Mouse (Mus musculus) hindbrain, embryonic 16.5 days (tissue): ENCODE data around the gene Spg21. TPM values are rescaled to one million over a fixed set of nuclear protein-coding genes. Genes with fewer than 3 reads are reported as not detected.

Experiments
- ATAC-seq: fragments of 200-750 bp; cut with Nextera tagmentation; 2 replicates; pipeline ENCODE4 v1.8.0; 2017; ENCODE audit warnings: moderate TSS enrichment, moderate library complexity
- H3K27ac ChIP-seq: fragments of 300-500 bp; sonication (generic); 2 replicates; pipeline ENCODE4 v1.5.1; 2014; ENCODE audit warnings: low read depth, mild to moderate bottlenecking, control low read depth, low read length, moderate library complexity
- H3K27me3 ChIP-seq: fragments of 300-500 bp; sonication (generic); replicated peaks from 2 replicates; pipeline ENCODE4 v1.6.1; 2014; ENCODE audit warnings: low read length; ENCODE audit not compliant: control insufficient read depth, insufficient read depth
- H3K36me3 ChIP-seq: fragments of 300-500 bp; sonication (generic); 2 replicates; pipeline ENCODE4 v1.6.1; 2014; ENCODE audit warnings: mild to moderate bottlenecking, low read length, moderate library complexity, mixed read lengths; ENCODE audit not compliant: control insufficient read depth, insufficient read depth
- H3K4me1 ChIP-seq: fragments of 300-500 bp; sonication (generic); 2 replicates; pipeline ENCODE4 v1.6.1; 2014; ENCODE audit warnings: low read depth, low read length; ENCODE audit not compliant: control insufficient read depth, insufficient read depth
- H3K4me2 ChIP-seq: fragments of 300-500 bp; sonication (generic); 2 replicates; pipeline ENCODE4 v1.6.1; 2014; ENCODE audit warnings: mild to moderate bottlenecking, low read length, control low read depth, moderate library complexity
- H3K4me3 ChIP-seq: fragments of 300-500 bp; sonication (generic); 2 replicates; pipeline ENCODE4 v1.5.1; 2014; ENCODE audit warnings: mild to moderate bottlenecking, low read length, control low read depth, moderate library complexity
- H3K9ac ChIP-seq: fragments of 300-500 bp; sonication (generic); 2 replicates; pipeline ENCODE4 v1.6.1; 2014; ENCODE audit warnings: low read depth, mild to moderate bottlenecking, control low read depth, low read length, moderate library complexity
- H3K9me3 ChIP-seq: fragments of 300-500 bp; sonication (generic); 2 replicates; pipeline ENCODE4 v1.6.1; 2014; ENCODE audit warnings: mild to moderate bottlenecking, low read length, moderate library complexity; ENCODE audit not compliant: control insufficient read depth
- WGBS: fragments of 180-500 bp; shearing (Covaris S2); extraction: QIAGEN DNeasy Blood & Tissue Kit; methylation state at CpG from one replicate; pipeline ENCODE4 v1.1.7; 2014; 5-methylcytosine and 5-hydroxymethylcytosine counted together
- polyA plus RNA-seq: library from polyadenylated mRNA; unstranded; fragments of >200 nt; fragmentation: Nextera tagmentation; extraction: Ambion mirVana; gene quantifications from 2 replicates; pipeline ENCODE4 v1.2.1, GENCODE M21; 2015

The Spg21 gene
- polyA plus RNA-seq, 1 experiment from 2014 or later, result 107 TPM

DNA sequence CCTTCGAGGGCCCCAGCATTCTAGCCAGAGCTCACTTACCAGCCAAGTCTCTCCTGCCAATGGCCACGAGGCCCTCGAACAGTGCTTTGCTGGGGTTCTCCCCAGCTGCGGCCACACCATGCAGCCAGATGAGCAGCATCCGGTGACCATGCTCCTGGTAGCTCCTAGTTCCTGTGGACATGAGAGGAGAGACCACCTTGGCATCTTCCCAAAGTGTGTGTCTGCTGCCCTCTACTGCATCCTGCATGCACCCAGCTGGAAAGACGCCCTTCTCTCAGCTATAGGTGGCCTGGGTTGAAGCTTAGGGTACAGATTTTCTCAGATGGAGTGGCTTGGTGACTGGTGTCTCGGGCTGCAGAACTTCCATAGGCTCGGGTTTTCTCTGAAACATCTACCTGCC lies 41.4 kb downstream of the Spg21 start:
- Histone ChIP-seq H3K9me3 (no peaks in the 10 kb centered on the region), H3K9ac (no peak overlapping the region), H3K27ac (no peak overlapping the region), H3K4me2 (no peak overlapping the region), H3K4me3 (no peak overlapping the region), H3K4me1 (no peaks in the 10 kb centered on the region), H3K36me3 (no peaks in the 10 kb centered on the region), H3K27me3 (no peaks in the 10 kb centered on the region)
- no peak for ATAC-seq
- 57% methylated on average over 8 of the region's 8 CpGs for WGBS

DNA sequence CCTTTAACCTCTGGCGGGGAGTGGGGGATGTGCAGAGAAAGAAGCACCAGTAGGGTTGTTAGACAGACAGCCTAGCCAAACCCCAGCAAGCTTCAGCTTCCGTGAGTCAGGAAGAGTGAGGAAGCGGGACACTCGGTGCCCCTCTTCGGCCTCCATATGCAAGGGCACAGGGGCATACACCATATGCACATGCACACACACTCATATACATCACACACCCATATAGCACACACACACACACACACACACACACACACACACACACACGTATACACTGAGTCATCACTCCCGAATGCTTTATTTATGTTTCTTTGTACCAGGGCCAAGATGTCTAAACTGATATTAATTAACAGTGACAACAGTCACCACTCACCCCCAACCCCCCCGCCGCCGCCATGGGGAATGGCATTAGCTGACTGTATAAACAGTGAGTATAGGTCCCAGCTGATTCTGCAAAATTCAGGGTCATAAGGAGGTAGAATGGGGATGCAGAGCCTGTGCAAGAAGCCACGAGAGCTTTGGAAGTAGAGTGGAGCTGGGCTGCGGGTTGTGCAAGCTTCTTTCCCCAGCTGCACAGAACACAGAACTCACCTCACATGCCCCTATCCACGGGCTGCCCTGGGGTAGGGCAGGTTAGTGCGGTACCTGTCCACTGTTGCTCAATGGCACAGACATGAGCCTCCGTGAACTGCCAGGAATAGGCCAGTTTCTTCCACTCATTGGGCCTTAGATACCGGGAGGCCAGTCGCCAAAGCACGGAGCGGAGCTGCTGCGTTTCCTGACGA lies 42.2 kb downstream of the Spg21 start:
- Histone ChIP-seq H3K27me3 (no peaks in the 10 kb centered on the region), H3K36me3 (no peaks in the 10 kb centered on the region), H3K4me3 (no peak overlapping the region), H3K9me3 (no peaks in the 10 kb centered on the region), H3K4me2 (no peak overlapping the region), H3K27ac (no peak overlapping the region), H3K9ac (no peak overlapping the region), H3K4me1 (no peaks in the 10 kb centered on the region)
- 82% methylated on average over 21 of the region's 21 CpGs for WGBS
- no peak for ATAC-seq

DNA sequence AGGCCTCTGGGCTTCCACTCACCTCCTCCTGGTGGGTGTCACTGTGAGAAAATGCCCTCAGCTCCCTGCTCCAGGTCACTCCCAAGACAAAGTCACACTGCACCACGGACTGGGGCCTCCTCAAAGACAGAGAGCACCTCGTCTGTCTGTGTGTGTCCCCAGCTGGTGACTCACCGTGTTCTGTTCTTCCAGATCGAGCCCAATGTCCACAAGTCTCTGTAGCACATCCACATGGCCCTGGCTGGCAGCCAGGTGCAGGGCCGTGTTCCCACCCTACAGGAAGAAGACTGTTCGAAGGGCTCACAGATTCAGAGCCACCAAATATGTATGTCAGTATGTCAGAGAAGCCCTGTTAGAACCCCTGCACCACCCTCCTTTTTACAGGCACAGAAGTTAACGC lies 47.7 kb downstream of the Spg21 start:
- 68% methylated on average over 7 of the region's 7 CpGs for WGBS
- H3K36me3 ChIP-seq, result no peaks in the 10 kb centered on the region
- H3K9ac ChIP-seq, result no peak overlapping the region
- no peak for ATAC-seq
- H3K27me3 ChIP-seq, result no peaks in the 10 kb centered on the region
- no peaks in the 10 kb centered on the region for H3K4me1 ChIP-seq
- no peaks in the 10 kb centered on the region for H3K9me3 ChIP-seq
- H3K4me2 ChIP-seq, result no peak overlapping the region
- no peak overlapping the region for H3K27ac ChIP-seq
- H3K4me3 ChIP-seq, result no peak overlapping the region

DNA sequence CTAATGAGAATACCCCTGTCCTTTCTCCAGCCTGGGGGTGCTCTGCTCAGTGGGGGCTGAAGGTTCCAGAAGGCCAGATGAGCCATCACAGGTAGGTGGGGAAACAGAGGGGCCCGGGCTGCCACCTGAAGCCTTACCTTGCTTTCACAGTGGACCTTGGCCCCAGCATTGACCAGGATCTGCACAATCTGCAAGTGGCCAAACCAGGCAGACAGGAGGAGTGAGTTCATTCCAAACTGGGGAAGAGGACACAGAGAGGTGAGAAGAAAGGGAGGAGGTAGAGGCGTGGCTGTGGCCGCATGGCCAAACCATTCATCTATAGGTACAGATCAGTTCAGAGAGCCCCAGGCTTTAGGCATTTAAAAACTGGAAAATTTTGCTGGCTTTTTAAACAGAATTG lies 51.8 kb downstream of the Spg21 start:
- Histone ChIP-seq H3K27ac (no peak overlapping the region), H3K4me2 (no peak overlapping the region), H3K9ac (no peak overlapping the region), H3K4me1 (no peaks in the 10 kb centered on the region), H3K27me3 (no peaks in the 10 kb centered on the region), H3K36me3 (no peaks in the 10 kb centered on the region), H3K9me3 (no peaks in the 10 kb centered on the region), H3K4me3 (no peak overlapping the region)
- no peak for ATAC-seq
- 90% methylated on average over 3 of the region's 3 CpGs for WGBS

DNA sequence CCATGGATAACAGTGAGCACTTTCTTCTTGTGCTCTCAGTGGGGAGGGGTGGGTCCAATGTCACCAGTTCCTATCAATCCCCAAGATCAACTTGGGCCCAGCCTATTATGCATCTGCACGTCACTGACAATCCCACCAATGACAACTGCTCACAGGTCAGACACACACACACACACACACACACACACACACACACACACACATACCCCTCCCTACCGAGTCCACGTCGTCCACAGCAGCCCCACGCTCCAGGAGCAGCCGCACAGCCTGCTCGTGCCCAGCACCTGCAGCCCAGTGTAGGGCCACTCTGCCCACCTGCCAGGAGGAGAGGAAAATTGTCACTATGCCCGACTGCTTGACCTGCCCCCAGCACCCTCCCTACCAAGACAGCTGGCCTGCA lies 53.7 kb downstream of the Spg21 start:
- Histone ChIP-seq H3K27me3 (no peaks in the 10 kb centered on the region), H3K9me3 (no peaks in the 10 kb centered on the region), H3K4me1 (no peaks in the 10 kb centered on the region), H3K4me2 (no peak overlapping the region), H3K27ac (no peak overlapping the region; the same call in 1 of the 2 replicates), H3K4me3 (no peak overlapping the region), H3K36me3 (no peaks in the 10 kb centered on the region), H3K9ac (no peak overlapping the region)
- 64% methylated on average over 8 of the region's 8 CpGs for WGBS
- ATAC-seq, result peak; percentile 81

DNA sequence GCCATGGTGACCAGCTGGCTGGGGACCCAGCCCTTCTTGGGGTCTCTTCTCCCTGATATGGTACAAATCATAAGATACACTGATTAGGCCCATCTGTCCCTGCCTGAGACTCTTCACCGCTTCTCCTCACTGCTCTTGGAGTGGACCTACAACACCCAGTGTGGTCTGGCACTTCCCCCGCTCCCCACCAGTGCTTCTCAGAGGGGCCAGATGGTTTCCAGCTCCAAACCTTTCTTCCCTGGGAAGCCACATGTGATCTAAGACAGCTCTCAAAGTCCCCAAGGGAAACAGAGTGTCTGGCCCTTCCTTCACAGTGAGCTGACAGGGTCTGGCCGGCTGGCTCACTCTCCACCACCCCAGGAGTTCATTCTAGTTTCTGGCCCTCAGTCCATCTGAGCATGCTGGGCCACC lies 54.1 kb downstream of the Spg21 start:
- Histone ChIP-seq H3K4me3 (no peak overlapping the region), H3K4me2 (no peak overlapping the region), H3K27me3 (no peaks in the 10 kb centered on the region), H3K9ac (no peak overlapping the region), H3K27ac (no peak overlapping the region; the same call in 1 of the 2 replicates), H3K36me3 (no peaks in the 10 kb centered on the region), H3K4me1 (peaks cover 2% of the 10 kb centered on the region; the same call in 1 of the 2 replicates), H3K9me3 (no peaks in the 10 kb centered on the region)
- ATAC-seq, result peak; percentile 84
- WGBS, result 41% methylated on average over 3 of the region's 3 CpGs

DNA sequence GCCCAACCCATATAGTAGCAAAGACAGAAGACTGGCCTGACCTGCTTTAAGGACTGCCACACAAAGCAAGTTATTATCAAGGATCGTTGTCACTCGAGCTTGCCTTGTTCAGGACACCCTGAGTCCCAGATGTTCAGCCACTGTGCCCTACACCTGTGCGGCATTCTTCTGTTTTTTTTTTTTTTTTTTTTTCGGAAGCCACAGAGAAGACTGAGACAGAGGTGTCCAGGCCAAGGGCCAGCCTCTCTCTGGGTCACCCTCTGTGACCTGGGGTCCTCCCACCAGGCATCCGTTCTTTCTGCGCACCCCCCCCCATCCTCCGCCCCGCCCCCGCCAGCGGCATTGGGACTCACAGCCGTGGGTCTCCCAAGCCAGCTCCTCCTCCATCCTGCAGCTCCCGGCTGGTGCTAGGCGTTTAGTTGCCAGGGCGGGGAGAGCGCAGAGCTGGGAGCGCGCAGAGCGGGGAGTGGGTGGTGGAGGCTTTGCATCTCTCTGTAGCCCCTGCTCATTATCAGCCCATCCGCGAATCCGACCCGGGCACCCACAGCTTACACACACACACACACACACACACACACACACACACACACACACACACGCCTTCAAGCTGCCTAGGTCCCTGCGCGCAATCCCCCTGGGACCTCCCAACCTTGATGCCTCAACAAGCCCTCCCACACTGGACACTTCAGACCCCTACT lies 59.2 kb downstream of the Spg21 start, which contains the start of gene Ankdd1a:
TSS of gene Ankdd1a (minus strand) at position 387 of the 698 bp plus-strand sequence.
- peak within 1 kb of the TSS; percentile 76 for H3K4me2 ChIP-seq
- no peaks in the 10 kb centered on the region for H3K27me3 ChIP-seq
- no peaks in the 10 kb centered on the region for H3K9me3 ChIP-seq
- 5% methylated on average over 24 of the region's 25 CpGs for WGBS
- no peaks in the 10 kb centered on the region for H3K36me3 ChIP-seq
- ATAC-seq, result peak; percentile 86
- H3K27ac ChIP-seq, result peak within 1 kb of the TSS; percentile 69
- H3K4me1 ChIP-seq, result peaks cover 16% of the 10 kb centered on the region
- H3K9ac ChIP-seq, result peak within 1 kb of the TSS; percentile 68
- peak within 1 kb of the TSS; percentile 41 for H3K4me3 ChIP-seq

DNA sequence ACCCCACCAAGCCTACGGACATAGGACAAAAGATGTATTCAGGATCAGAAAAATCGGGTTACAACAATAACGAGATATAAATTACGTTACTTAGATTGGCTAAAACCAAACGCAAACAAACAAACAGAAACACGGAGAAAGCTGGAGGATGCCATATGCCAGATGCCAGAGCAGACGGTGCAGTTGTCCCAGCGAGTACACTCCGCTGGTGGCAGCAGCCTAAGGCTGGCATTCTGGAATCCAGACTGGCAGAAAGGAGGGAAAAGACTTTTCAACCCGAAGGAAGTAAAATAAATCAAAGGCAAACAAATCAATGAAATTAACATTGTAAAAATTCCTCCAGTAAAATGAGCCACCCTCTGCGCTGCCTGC lies 59.7 kb downstream of the Spg21 start:
- peak; percentile 56 for ATAC-seq
- peaks cover 16% of the 10 kb centered on the region for H3K4me1 ChIP-seq
- peak overlapping the region; percentile 68 for H3K9ac ChIP-seq
- H3K27ac ChIP-seq, result peak overlapping the region; percentile 69
- peak overlapping the region; percentile 76 for H3K4me2 ChIP-seq
- H3K9me3 ChIP-seq, result no peaks in the 10 kb centered on the region
- WGBS, result 11% methylated on average over 11 of the region's 11 CpGs
- H3K27me3 ChIP-seq, result no peaks in the 10 kb centered on the region
- H3K36me3 ChIP-seq, result no peaks in the 10 kb centered on the region
- H3K4me3 ChIP-seq, result peak overlapping the region; percentile 41

DNA sequence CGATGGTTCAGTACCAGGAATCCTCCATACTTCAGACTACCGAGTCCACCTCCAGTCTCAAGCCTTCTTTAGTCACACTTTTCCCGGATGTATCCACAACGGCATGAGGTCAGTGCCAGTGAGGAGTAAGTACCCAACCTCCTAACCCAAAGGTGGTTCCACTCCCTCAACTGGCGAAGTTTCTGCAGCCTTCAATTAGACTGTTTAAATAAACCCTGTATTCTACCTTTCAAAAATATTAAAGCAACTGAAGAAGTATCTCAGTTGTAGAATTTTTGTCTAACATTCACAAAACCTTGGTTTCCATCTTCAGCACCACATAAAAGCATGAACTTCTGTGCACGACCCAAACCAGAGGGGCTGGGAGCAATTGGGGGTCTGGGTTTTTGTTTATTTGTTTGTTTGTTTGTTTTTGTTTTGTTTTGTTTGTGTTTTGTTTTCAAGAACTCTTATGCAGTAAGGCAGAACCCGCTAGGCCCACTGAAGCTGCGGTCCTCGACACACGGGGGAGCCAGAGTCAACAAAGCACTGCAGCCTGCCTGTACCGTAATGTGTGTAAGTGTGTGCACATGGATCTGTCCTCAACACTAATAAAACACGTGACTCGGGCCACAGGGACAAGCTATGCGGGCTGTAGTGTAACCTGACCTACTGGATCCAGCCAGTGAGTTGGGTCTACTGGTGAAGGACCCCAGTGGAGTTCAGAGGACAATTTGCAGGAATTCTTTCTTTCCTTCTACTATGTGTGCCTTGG lies 63.0 kb downstream of the Spg21 start:
- H3K4me3 ChIP-seq, result peak overlapping the region; percentile 13; the same call in 1 of the 2 replicates
- no peaks in the 10 kb centered on the region for H3K9me3 ChIP-seq
- H3K9ac ChIP-seq, result no peak overlapping the region
- H3K4me2 ChIP-seq, result peak overlapping the region; percentile 43
- no peaks in the 10 kb centered on the region for H3K36me3 ChIP-seq
- H3K27me3 ChIP-seq, result no peaks in the 10 kb centered on the region
- no peak overlapping the region for H3K27ac ChIP-seq
- H3K4me1 ChIP-seq, result peaks cover 16% of the 10 kb centered on the region
- 23% methylated on average over 14 of the region's 14 CpGs for WGBS
- ATAC-seq, result peak; percentile 77
